Mouse (Mus musculus) gastrocnemius, adult 2 months (tissue): ENCODE measurements at regions not wholly inside any gene's neighbourhood (a gene's known extent, or its start where the extent isn't known, plus 50 kb on each side); places are given as distances from the start of the nearest gene placed in this dataset.
A peak's percentile ranks its signal among the peaks of the same experiment; 100 is the strongest.

ENCODE experiments used
- DNase-seq: peaks from one replicate; pipeline ENCODE4 v3.0.0; 2022
- H3K27ac ChIP-seq: fragments of 200-600 bp; 2 replicates; pipeline ENCODE4 v1.8.1; 2022; ENCODE audit warnings: mild to moderate bottlenecking
- H3K4me3 ChIP-seq: fragments of 200-600 bp; 2 replicates; pipeline ENCODE4 v1.8.1; 2022; ENCODE audit warnings: mild to moderate bottlenecking, moderate library complexity
- CTCF ChIP-seq: fragments of 200-600 bp; IDR thresholded peaks from 2 replicates; pipeline ENCODE4 v1.8.1; 2022; ENCODE audit warnings: antibody characterized with exemption, mild to moderate bottlenecking, moderate library complexity
- intact Hi-C: fragments of 180-260 bp; cut with DNase I; formaldehyde crosslinking; loops from one replicate; pipeline ENCODE4 v1.15.1; 2025

DNA sequence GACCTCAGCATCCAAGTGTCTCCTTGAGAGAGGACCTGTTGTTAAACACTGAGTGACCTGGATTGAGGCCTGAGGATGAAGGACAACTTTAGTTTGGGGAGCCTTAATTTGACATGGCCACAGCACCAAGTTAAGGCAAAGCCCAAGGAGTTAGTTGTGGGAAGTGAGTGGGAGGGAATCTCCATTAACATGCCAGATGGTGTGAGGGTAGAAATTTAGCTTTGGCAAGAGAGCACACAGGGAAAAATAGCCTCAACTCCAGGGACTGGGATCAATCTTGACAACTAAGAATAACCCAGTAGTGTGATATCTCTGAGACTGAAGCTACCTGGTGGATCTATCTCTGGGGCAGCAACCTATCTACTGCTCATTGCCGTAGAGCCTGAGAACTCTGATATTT lies 105.4 kb downstream of the Ahr start:
- no peak for TF ChIP-seq CTCF
- no peak overlapping the region for H3K4me3 ChIP-seq
- no peak overlapping the region for H3K27ac ChIP-seq
- no peak for DNase-seq
- intact Hi-C loops: no loop called here

DNA sequence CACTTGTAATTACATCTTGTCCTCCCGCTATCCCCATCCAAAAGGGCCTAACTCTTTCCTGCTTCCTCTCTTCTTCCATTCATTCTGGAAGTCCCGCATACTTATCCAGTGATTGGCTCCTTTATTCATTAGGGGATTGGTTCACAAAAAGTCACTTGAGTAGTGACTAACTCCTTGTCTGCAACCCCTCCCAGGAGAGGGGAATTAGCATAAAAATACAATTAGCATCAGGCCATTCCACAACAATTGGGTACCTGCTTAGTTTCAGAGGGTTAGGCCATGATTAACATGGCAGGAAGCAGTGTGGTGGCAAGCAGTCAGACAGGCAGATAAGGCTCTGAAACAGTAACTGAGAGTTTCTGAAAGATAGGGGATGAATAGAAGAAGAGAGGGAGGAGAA lies 115.6 kb downstream of the Ahr start:
- no peak for TF ChIP-seq CTCF
- intact Hi-C loops: no loop called here
- Histone ChIP-seq H3K4me3 (no peak overlapping the region), H3K27ac (no peak overlapping the region)
- DNase-seq: no peak

DNA sequence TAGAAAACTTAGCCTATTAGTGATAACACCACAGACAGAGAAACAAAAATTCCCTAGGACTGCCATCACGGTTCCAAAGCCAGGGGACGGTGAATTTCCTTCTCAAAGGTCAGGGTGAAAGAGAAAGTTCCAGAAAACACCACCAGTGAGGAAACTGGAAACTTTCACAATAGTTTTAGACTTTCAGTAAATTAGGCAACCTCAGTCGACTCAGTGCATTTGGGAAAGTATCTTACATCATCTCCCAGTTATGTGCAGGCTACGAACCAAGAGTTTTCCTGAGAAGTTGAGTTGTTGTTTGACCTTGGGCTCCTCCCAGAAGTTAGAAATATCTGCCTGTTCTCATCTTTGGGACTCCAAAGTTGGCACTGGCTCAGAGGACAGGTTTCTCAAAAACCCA lies 116.9 kb downstream of the Ahr start:
- intact Hi-C loops: no loop called here
- Histone ChIP-seq H3K4me3 (no peak overlapping the region), H3K27ac (no peak overlapping the region)
- DNase-seq: no peak
- TF ChIP-seq CTCF: no peak

DNA sequence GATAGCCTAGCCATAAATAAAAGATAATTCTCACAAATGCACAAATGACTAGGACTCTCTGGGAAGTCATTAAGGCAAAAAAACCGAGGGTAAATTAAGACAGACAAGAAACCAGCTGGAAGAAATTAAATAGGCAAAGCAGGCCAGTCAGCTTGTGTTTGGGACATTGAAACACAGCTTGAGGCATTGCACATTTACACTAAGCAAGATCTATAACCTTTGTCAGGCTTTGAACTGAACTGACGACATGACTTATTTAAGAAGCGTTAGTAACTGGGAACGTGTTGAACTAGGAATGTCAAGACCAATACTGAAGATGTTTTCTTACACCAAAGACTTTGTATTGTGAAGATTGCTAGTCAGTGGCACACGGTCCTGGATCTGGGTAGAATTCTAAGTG lies 118.3 kb downstream of the Ahr start:
- H3K27ac ChIP-seq: no peak overlapping the region
- no peak for TF ChIP-seq CTCF
- intact Hi-C loops: no loop called here
- H3K4me3 ChIP-seq: no peak overlapping the region
- no peak for DNase-seq

DNA sequence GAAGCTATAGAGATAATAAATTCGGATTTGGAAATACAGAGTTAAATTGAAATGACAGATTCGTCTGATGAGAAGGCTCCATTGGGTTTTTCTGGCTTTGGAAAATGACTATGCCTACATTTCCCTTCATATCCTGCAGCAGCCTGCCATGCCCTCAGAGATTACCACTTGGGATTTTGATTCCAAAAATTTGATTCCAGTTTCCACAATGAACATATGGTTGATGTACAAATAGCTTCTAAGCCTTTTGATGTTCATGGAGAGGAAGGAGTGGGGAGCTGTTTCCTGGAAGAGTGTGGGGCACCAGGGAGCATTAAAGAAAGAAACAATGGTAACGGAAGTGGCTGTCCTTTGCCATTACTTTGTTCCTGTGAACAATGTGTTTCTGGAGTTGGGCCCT lies 122.1 kb downstream of the Ahr start:
- Histone ChIP-seq H3K27ac (no peak overlapping the region), H3K4me3 (no peak overlapping the region)
- TF ChIP-seq CTCF: no peak
- no peak for DNase-seq
- intact Hi-C loops: no loop called here

DNA sequence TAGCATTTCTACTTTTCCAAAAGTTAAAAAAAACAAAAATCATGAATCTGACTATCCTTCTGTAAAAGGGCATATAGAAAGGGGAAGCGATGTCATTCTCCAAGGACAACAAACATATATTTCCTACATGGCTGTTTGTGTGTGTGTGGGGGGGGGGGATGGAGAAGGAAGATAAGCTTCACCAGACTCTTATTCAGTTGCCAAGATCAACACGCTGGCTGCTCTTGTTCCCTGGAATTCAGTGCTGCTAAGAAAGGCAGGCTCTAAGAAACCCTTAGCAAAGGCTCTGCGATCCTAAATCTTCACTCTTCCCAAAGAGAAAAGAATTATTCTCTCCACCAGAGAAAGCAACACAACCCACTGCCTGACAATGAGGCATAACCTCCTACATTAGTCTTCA lies 126.4 kb downstream of the Ahr start:
- H3K27ac ChIP-seq: no peak overlapping the region
- intact Hi-C loops: no loop called here

DNA sequence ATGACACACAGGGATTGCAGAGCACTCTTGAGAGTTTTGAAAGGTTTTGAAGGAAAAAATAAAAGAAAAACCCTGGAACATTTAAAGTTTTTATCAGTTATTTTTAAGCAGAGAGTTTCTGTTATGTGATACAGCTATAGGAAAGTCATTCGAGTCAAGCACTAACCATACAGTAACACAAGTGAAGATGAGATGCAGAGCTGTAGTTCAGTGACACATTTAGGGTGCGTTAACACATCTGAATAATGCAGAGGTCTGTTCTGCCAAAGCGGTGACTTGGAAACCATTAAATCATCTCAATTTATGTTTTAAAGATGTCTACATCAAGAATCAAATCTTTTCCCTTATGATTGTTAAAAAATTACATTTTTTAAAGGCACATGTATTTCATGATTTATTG lies 126.8 kb downstream of the Ahr start:
- no peak for DNase-seq
- intact Hi-C loops: no loop called here

More for the DNA sequence above, 126.4 kb downstream of the Ahr start:
- no peak for DNase-seq
- H3K4me3 ChIP-seq: no peak overlapping the region
- TF ChIP-seq CTCF: no peak

DNA sequence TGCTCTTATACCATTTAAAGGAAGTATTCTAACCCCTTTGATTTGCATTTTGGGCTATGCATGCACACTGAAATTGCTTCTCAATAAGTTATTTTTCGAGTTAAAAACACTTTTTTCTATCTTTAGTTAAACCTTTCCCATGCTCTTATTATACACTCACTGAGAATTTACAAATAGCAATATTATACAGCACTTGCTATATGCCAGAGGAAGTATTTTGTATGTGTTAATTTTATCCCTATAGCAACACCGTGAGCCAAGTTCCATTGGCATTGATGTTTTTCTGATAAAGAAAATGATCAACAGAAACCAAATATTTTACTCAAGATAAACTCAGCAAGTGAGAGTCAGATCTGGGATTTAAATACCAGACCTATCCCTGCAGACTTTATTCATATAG lies 133.0 kb downstream of the Ahr start:
- Histone ChIP-seq H3K27ac (no peak overlapping the region), H3K4me3 (no peak overlapping the region)
- TF ChIP-seq CTCF: no peak
- intact Hi-C loops: no loop called here
- no peak for DNase-seq

More for the DNA sequence above, 126.8 kb downstream of the Ahr start:
- no peak for TF ChIP-seq CTCF
- Histone ChIP-seq H3K27ac (no peak overlapping the region), H3K4me3 (no peak overlapping the region)

DNA sequence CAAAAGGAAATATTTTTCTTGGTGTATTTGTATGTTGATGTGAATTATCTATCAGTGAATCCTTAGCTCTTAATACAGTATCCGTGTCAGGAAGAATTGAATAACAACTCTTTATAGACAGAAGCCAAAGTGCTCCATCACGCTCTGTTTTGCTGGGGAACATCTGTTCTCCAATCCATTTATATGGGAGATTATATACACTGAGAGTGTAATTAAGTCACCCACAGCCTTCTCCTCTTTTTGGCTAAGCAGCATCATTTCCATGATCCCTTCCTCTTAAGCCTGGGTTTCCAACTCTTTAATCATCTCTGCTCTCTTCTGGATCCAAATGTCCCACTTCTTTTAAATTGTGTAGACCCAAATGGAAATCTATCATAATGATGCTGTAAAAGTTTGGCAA lies 133.6 kb downstream of the Ahr start:
- no peak for TF ChIP-seq CTCF
- H3K27ac ChIP-seq: no peak overlapping the region
- H3K4me3 ChIP-seq: no peak overlapping the region
- DNase-seq: no peak
- intact Hi-C loops: no loop called here

DNA sequence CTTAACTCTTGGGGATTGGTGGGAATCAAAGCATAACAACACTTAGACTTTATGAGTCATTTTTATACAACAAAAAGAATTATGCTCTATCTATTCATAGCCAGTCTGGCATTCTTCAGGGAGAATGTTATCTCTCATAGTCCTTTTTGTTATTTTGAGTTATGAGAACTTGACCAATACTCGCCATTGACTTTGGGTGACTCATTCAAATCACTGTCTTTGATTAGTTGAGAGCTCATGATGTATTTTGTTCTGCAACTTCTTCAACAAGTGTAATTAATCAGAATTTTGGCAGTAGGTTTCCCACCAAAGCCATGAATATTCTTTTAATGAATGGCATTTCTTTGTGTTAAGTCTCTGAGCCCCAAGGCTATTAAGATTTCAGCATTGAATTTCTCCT lies 139.6 kb downstream of the Ahr start:
- intact Hi-C loops: no loop called here
- no peak for TF ChIP-seq CTCF
- H3K27ac ChIP-seq: no peak overlapping the region
- DNase-seq: no peak
- no peak overlapping the region for H3K4me3 ChIP-seq

DNA sequence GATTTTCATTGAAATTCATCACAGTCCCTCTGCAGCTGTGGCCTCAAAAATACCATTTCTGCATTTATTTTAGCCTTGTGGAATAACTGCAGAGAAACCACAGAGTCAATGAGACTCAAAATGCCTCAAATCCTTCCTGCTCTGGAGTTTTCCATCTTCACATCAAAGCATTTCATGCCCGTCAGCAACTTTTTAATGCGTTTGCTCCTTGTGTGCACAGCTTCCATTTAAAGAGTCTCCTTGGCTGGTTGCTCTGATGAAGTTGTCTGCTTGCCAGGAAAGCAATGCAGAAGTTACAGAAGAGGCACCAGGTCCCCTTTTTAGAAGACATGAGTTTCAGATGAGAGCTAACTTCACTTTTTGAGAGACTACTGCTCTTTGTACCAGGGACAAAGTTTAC lies 142.7 kb downstream of the Ahr start:
- DNase-seq: peak; percentile 16
- H3K27ac ChIP-seq: no peak overlapping the region
- no peak for TF ChIP-seq CTCF

DNA sequence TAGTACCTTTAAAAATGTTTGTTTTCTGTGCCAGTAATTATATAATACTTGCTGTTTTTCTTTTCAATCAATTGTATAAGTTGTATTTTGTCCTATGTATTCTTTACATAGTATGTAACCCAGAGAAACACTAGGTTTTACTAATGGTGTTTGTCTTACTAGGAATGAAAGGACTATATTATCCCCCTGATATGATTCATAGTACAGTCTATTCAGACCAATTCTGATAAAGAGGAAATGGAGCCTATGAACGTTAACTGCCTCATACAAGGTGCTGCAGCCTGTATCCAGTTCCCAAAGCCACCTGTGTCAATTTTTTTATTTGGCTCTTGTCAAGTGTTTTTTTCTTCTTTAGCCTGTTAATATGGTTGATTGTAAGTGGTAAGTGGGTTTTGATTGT lies 144.6 kb downstream of the Ahr start:
- no peak for DNase-seq
- intact Hi-C loops: no loop called here
- no peak overlapping the region for H3K4me3 ChIP-seq
- H3K27ac ChIP-seq: no peak overlapping the region
- no peak for TF ChIP-seq CTCF

More for the DNA sequence above, 142.7 kb downstream of the Ahr start:
- intact Hi-C loops: no loop called here
- H3K4me3 ChIP-seq: no peak overlapping the region

DNA sequence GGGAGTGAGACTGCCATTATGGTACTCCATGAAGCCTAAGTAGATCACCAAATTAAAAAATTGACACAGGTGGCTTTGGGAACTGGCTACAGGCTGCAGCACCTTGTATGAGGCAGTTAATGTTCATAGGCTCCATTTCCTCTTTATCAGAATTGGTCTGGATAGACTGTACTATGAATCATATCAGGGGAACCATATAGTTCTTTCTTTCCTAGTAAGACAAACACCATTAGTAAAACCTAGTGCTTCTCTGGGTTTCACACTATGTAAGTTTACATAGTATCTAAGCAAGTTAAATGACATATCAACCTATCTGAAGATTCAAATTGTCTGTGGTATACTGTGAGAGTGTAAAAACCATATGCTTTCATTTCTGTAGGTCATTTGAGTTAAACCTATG lies 145.0 kb downstream of the Ahr start:
- no peak for DNase-seq
- intact Hi-C loops: no loop called here
- TF ChIP-seq CTCF: no peak
- H3K4me3 ChIP-seq: no peak overlapping the region
- H3K27ac ChIP-seq: no peak overlapping the region

DNA sequence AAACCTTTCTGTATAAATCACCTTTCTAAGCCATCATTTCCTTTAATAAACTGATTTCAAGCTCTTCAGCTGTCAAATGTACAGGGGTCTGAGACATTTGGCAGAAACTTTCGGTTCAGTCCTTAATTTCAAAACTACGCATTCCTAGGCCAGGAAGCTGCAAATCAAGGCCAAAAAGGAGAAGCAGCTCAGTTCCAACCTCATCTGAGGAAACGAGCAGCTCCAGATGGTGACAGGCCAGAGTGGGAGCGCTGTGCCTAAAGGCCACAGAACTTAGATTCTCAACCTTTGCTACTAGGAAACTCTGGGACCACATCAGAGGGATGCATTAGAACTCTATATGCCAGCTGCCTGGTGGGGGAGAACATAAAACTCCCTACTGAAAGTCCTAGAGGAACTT lies 150.6 kb downstream of the Ahr start:
- no peak for TF ChIP-seq CTCF
- intact Hi-C loops: no loop called here
- Histone ChIP-seq H3K27ac (no peak overlapping the region), H3K4me3 (no peak overlapping the region)
- DNase-seq: peak; percentile 13

DNA sequence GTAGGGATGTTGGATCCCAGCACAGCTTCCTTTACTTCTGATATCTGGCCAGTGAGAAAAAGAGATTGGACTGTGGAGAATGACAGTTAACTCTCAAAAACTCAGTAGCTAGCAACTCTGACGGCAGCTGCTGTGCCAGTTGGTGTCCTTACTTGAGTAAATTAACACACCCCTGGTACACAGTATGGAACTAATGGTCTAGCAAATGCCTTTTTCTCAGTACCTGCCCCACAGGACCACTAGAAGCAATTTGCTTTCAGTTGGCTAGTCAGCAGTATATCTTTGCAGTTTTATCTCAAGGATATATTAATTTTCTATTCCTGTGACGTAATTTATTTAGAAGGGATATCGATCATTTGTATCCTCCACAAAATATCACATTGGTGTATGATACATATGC lies 157.6 kb downstream of the Ahr start:
- Histone ChIP-seq H3K4me3 (no peak overlapping the region), H3K27ac (no peak overlapping the region)
- no peak for DNase-seq
- intact Hi-C loops: no loop called here
- TF ChIP-seq CTCF: no peak
